Mouse (Mus musculus): ENCODE measurements around the gene Mecom. TPM values are rescaled to one million over a fixed set of nuclear protein-coding genes. Genes with fewer than 3 reads are reported as not detected.
"Not testable (repeated sequence)": the region's sequence is repeated elsewhere in the genome, so short reads cannot be mapped to it uniquely, and the experiment has no call there.

The Mecom gene
- polyA plus RNA-seq, 1 experiment from 2014 or later = 26.9 TPM

- Histone ChIP-seq H3K9me3 (no peaks in the 10 kb centered on the region), H3K27me3 (ENCODE audit: poor library complexity, severe bottlenecking) (no peaks in the 10 kb centered on the region), H3K4me1 (peaks cover 8% of the 10 kb centered on the region; the same call in 1 of the 2 replicates), H3K27ac (no peak overlapping the region), H3K4me3 (no peak overlapping the region), H3K36me3 (replicated peaks) (no peaks in the 10 kb centered on the region)
- WGBS = 83% methylated on average over 11 of the region's 11 CpGs
- no peak for DNase-seq (ENCODE audit: extremely low spot score, low spot score)
Measured at GRCm38 (mm10) chr3:30546831-30547369, 908 bp downstream of the Mecom start.

GRCm38 (mm10) chr3:30546366-30546765 is 1.4 kb downstream of the Mecom start:
- no peak for DNase-seq (ENCODE audit: extremely low spot score, low spot score)
- H3K36me3 ChIP-seq (replicated peaks) = no peaks in the 10 kb centered on the region
- 82% methylated on average over 13 of the region's 13 CpGs for WGBS
- peaks cover 8% of the 10 kb centered on the region; the same call in 1 of the 2 replicates for H3K4me1 ChIP-seq
- no peak overlapping the region for H3K4me3 ChIP-seq
- no peaks in the 10 kb centered on the region for H3K27me3 ChIP-seq (ENCODE audit: poor library complexity, severe bottlenecking)
- no peak overlapping the region for H3K27ac ChIP-seq
- H3K9me3 ChIP-seq = no peaks in the 10 kb centered on the region

- peaks cover 8% of the 10 kb centered on the region; the same call in 1 of the 2 replicates for H3K4me1 ChIP-seq
- DNase-seq (ENCODE audit: extremely low spot score, low spot score) = no peak
- no peaks in the 10 kb centered on the region for H3K9me3 ChIP-seq
- no peak overlapping the region for H3K27ac ChIP-seq
- no peak overlapping the region for H3K4me3 ChIP-seq
- H3K27me3 ChIP-seq (ENCODE audit: poor library complexity, severe bottlenecking) = no peaks in the 10 kb centered on the region
- 83% methylated on average over 5 of the region's 5 CpGs for WGBS
- H3K36me3 ChIP-seq (replicated peaks) = no peaks in the 10 kb centered on the region
Measured at GRCm38 (mm10) chr3:30545246-30545645, 2.6 kb downstream of the Mecom start.

- Histone ChIP-seq H3K27ac (no peak overlapping the region), H3K36me3 (replicated peaks) (no peaks in the 10 kb centered on the region), H3K9me3 (no peaks in the 10 kb centered on the region), H3K4me1 (peaks cover 8% of the 10 kb centered on the region; the same call in 1 of the 2 replicates), H3K27me3 (ENCODE audit: poor library complexity, severe bottlenecking) (no peaks in the 10 kb centered on the region), H3K4me3 (no peak overlapping the region)
- WGBS = 82% methylated on average over 5 of the region's 5 CpGs
- no peak for DNase-seq (ENCODE audit: extremely low spot score, low spot score)
Measured at GRCm38 (mm10) chr3:30544305-30544704, 3.5 kb downstream of the Mecom start.

- 91% methylated on average over 11 of the region's 11 CpGs for WGBS
- H3K4me3 ChIP-seq = no peak overlapping the region
- H3K36me3 ChIP-seq (replicated peaks) = no peaks in the 10 kb centered on the region
- H3K27ac ChIP-seq = no peak overlapping the region
- H3K4me1 ChIP-seq = no peaks in the 10 kb centered on the region
- H3K9me3 ChIP-seq = no peaks in the 10 kb centered on the region; the same call in 1 of the 2 replicates
- H3K27me3 ChIP-seq (ENCODE audit: poor library complexity, severe bottlenecking) = no peaks in the 10 kb centered on the region
- DNase-seq (ENCODE audit: extremely low spot score, low spot score) = no peak
Measured at GRCm38 (mm10) chr3:30535821-30536220, 12.0 kb downstream of the Mecom start.

- peaks cover 19% of the 10 kb centered on the region for H3K4me1 ChIP-seq
- not testable (repeated sequence) for H3K4me3 ChIP-seq; H3K9me3 ChIP-seq; DNase-seq (ENCODE audit: extremely low spot score, low spot score); H3K27ac ChIP-seq; H3K36me3 ChIP-seq (replicated peaks)
- peaks cover 25% of the 10 kb centered on the region for H3K27me3 ChIP-seq (ENCODE audit: poor library complexity, severe bottlenecking)
- 52% methylated on average over 3 of the region's 3 CpGs for WGBS
Measured at GRCm38 (mm10) chr3:30520751-30521150, 27.1 kb downstream of the Mecom start.

GRCm38 (mm10) chr3:30519425-30519824 is 28.4 kb downstream of the Mecom start:
- H3K4me1 ChIP-seq = peaks cover 31% of the 10 kb centered on the region
- no peaks in the 10 kb centered on the region for H3K9me3 ChIP-seq
- peaks cover 34% of the 10 kb centered on the region for H3K27me3 ChIP-seq (ENCODE audit: poor library complexity, severe bottlenecking)
- no peak overlapping the region for H3K4me3 ChIP-seq
- no peak for DNase-seq (ENCODE audit: extremely low spot score, low spot score)
- no peak overlapping the region for H3K27ac ChIP-seq
- 53% methylated on average over 1 of the region's 1 CpGs for WGBS
- no peaks in the 10 kb centered on the region for H3K36me3 ChIP-seq (replicated peaks)

GRCm38 (mm10) chr3:30515795-30516170 is 32.0 kb downstream of the Mecom start:
- Histone ChIP-seq H3K4me1 (peaks cover 67% of the 10 kb centered on the region), H3K4me3 (peak overlapping the region; percentile 55), H3K27me3 (ENCODE audit: poor library complexity, severe bottlenecking) (peaks cover 70% of the 10 kb centered on the region), H3K36me3 (replicated peaks) (no peaks in the 10 kb centered on the region), H3K27ac (no peak overlapping the region), H3K9me3 (no peaks in the 10 kb centered on the region)
- peak; percentile 18 for DNase-seq (ENCODE audit: extremely low spot score, low spot score)
- 9% methylated on average over 9 of the region's 9 CpGs for WGBS

- peaks cover 73% of the 10 kb centered on the region for H3K4me1 ChIP-seq
- no peaks in the 10 kb centered on the region for H3K9me3 ChIP-seq
- H3K4me3 ChIP-seq = peak overlapping the region; percentile 55
- H3K36me3 ChIP-seq (replicated peaks) = no peaks in the 10 kb centered on the region
- H3K27ac ChIP-seq = peak overlapping the region; percentile 70
- H3K27me3 ChIP-seq (ENCODE audit: poor library complexity, severe bottlenecking) = peaks cover 76% of the 10 kb centered on the region
- DNase-seq (ENCODE audit: extremely low spot score, low spot score) = peak; percentile 77
- under 1% methylated on average over 62 of the region's 62 CpGs for WGBS
Measured at GRCm38 (mm10) chr3:30514901-30515794, 32.7 kb downstream of the Mecom start.

- peak; percentile 75 for DNase-seq (ENCODE audit: extremely low spot score, low spot score)
- peak overlapping the region; percentile 70 for H3K27ac ChIP-seq
- H3K27me3 ChIP-seq (ENCODE audit: poor library complexity, severe bottlenecking) = peaks cover 82% of the 10 kb centered on the region
- peaks cover 71% of the 10 kb centered on the region for H3K4me1 ChIP-seq
- no peaks in the 10 kb centered on the region for H3K36me3 ChIP-seq (replicated peaks)
- no peaks in the 10 kb centered on the region for H3K9me3 ChIP-seq
- H3K4me3 ChIP-seq = peak overlapping the region; percentile 55
- WGBS = under 1% methylated on average over 52 of the region's 52 CpGs
Measured at GRCm38 (mm10) chr3:30514051-30514754, 33.6 kb downstream of the Mecom start.

- Histone ChIP-seq H3K27me3 (ENCODE audit: poor library complexity, severe bottlenecking) (peaks cover 88% of the 10 kb centered on the region), H3K4me1 (peaks cover 70% of the 10 kb centered on the region), H3K27ac (peak overlapping the region; percentile 70; the same call in 1 of the 2 replicates), H3K9me3 (no peaks in the 10 kb centered on the region), H3K4me3 (peak overlapping the region; percentile 55), H3K36me3 (replicated peaks) (no peaks in the 10 kb centered on the region)
- peak; percentile 31 for DNase-seq (ENCODE audit: extremely low spot score, low spot score)
- 1% methylated on average over 16 of the region's 16 CpGs for WGBS
Measured at GRCm38 (mm10) chr3:30513314-30513997, 34.4 kb downstream of the Mecom start.

GRCm38 (mm10) chr3:30512459-30513030 is 35.3 kb downstream of the Mecom start:
- WGBS = 1% methylated on average over 12 of the region's 12 CpGs
- DNase-seq (ENCODE audit: extremely low spot score, low spot score) = peak; percentile 42
- H3K4me3 ChIP-seq = peak overlapping the region; percentile 55
- peaks cover 88% of the 10 kb centered on the region for H3K27me3 ChIP-seq (ENCODE audit: poor library complexity, severe bottlenecking)
- no peaks in the 10 kb centered on the region for H3K9me3 ChIP-seq
- H3K36me3 ChIP-seq (replicated peaks) = no peaks in the 10 kb centered on the region
- peaks cover 79% of the 10 kb centered on the region for H3K4me1 ChIP-seq
- no peak overlapping the region for H3K27ac ChIP-seq
